Mouse (Mus musculus): ENCODE data around the gene Wnt8b. TPM values are rescaled to one million over a fixed set of nuclear protein-coding genes. Genes with fewer than 3 reads are reported as not detected.
"Not testable (repeated sequence)": the region's sequence is repeated elsewhere in the genome, so short reads cannot be mapped to it uniquely, and the experiment has no call there.

The Wnt8b gene
- under 1 TPM in 1 of 4 experiments, not detected in 3; 0.09 TPM for total RNA-seq (2022)

DNA sequence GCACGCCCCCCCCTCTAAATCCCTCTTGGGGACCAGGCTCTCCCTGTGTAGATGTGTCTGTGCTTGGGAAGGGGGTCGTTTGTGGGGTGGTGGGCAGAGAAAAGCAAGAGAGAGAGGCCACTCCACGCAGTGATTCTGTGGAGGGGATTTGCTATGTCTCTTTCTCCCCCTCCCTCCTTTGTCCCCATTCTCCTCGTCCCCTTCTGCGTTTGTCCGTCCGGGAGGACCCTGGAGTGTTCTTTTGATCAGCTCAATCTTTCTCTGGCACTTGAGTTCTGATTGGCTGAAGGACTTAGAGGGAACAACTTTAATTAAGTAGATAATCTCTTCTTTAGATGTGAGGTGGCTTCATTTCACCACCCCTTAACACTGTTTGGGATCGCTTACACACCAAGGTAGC lies at the start of gene Wnt8b:
Wnt8b (plus strand) TSS at position 345 of the 400 bp plus-strand sequence.
- DNase-seq (ENCODE audit: low spot score): no peak

DNA sequence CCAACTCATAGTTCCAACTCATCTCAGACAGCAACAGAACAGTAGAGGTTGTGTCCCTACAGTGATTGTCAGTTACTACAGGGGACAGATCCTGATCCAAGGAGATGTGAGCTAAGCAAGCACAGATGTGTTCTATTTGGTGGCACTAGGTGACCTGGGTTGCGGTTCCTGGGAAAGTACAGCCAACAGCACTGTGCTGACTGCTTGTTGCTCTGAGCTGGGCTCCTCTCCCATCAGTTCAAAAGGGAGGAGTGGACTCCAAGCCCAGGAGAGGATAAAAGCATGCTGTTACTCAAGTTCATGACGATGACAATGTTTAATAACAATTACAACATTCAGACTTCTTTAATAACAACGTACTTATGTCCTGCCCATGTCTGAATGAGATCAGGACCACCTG lies 47.5 kb upstream of the Wnt8b start:
- no peak for DNase-seq (ENCODE audit: low spot score)

DNA sequence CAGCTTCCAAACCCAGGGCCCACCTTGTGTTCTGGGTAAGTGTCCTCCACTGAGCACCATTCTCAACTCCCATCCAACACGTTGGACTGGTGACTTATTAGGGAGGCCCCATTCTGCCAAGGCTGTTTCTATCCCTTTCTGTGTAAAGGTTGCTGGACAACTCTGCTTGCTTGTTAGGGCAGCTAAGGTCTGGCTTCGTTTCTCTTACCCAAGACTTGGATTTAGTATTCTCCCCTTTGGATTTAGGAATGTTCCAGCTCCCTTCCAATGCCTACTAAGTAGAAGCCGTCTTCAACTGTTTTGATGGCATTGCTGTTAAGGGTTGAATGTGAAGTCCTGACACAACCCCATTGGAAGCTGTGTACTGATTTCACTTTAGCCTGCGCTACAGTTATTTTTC lies 45.3 kb upstream of the Wnt8b start:
- DNase-seq (ENCODE audit: low spot score): no peak

DNA sequence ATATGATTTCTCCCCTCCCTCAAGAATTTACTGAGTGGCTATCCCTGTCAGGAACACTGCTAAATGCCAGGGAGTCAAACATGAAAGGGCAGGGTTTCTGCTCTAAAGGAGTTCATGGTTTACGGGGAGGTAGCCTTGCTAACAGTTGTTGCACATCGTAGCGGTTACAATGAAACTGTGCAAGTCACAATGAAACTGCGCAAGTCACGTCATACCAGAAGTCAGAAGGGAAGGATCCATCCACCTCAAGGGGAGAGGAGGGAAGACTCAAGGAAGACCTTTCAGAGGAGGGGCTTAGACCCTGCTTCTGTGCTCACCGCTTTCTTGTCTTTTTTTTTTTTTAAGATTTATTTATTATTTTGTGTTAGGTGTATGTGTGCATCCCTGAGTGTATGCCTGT lies 38.4 kb upstream of the Wnt8b start:
- DNase-seq (ENCODE audit: low spot score): no peak

DNA sequence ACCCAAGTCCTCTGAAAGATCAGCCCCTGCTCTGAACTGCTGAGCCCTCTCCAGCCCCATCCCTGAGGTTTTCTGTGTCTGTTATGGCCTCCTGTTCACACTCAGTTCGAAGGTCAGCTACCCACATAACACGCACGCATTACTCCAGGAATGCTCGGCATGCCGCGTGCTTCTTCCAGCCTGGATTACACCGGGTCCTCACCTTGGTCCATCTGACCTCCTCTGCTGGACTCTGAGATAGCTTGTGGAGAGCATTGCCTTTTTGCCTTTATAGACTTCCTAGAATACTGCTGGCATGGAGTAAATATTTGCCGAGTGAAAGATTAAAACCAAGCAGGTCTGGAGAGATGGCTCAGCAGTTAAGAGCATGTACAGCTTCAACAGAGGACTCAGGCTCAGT lies 37.9 kb upstream of the Wnt8b start:
- DNase-seq (ENCODE audit: low spot score): no peak

DNA sequence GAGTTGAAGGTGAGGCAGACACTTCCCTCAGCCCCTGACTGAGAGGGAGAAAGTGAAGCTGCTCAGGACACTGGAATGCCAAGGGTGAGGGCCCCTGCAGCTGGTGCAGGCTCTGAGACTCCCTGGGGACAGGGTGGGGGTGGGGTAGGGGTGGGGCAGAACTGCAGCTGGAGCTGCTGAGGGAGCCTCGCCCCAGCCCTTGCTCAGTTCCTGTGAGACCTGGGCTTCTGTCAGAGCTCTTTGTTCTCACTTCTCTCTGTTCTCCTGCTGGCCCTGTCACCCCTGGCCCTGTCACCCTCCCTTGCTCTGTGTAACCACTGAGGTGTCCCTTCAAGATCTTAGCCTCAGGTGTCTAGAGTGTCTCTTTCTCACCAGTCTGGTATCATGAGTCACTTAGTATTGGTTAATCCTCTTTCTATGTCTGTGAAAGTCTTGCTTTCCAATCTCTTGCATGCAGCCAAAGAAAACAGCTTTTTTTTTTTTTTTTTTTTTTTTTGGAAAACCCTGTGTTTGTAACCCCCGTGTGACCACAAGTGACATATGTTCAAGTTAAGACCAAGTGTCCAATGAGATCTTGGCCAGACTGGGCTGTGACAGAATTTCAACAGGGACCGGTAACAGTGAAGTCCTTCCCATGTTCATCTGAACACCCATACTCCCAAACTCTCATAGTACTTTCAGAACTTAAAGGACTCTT lies 35.8 kb upstream of the Wnt8b start:
- DNase-seq (ENCODE audit: low spot score): no peak

DNA sequence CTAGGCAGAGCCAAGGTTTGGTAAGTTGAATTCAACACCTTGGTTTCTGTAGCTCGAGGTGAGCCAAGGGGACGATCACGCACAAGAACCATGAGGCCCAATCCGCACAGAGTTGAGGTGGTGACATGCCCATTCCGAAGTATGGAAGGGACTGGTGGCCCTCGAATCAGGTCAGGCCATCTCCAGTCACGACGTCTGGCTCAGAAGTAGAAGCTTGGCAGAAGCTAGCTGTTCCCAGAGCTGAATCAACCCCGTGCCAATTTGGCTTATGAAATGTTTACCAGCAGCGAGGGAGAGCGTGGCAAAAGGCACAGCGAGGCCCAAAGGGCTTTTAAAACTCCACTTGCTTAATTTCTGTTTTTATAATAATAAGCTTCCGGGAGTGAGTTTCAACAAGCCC lies 34.6 kb upstream of the Wnt8b start:
- DNase-seq (ENCODE audit: low spot score): peak; percentile 68

DNA sequence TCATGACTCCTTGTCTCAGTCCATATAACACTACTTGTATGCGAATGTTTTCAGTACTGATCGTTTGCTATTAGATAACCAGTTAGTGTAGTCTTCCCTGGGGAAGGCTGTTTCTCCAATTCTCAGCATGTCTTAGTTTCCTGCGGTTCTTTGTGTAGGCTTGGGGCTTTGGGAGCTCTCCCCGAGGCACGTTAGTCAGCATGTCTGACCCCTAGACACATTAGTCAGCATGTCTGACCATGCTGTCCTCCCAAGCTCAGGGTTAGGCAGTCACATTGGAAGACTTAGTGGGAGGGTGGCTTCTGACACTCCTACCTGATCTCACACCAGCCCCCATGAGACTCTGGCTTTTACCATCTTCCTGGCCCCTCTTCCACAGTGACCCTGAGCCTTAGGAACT lies 32.8 kb upstream of the Wnt8b start:
- DNase-seq (ENCODE audit: low spot score): no peak

DNA sequence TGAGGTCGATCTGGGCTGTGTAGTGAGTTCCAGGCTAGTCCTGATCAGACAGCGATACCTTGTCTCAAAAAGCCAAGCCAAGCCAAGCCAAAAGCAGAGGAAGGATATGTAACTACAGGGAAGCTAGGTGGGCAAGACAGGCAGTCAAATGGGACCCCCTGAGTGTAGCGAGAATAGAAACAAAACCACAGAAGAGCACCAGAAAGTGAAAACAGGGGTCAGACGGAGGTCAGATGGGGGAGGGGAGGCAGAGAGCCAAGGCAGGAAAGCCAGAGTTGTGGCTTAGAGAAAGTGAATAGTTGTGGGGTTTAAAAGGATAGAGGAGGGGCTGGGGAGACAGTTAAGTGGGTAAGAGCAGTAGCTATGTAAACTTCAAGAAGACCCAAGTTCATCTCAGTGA lies 31.8 kb upstream of the Wnt8b start:
- no peak for DNase-seq (ENCODE audit: low spot score)

DNA sequence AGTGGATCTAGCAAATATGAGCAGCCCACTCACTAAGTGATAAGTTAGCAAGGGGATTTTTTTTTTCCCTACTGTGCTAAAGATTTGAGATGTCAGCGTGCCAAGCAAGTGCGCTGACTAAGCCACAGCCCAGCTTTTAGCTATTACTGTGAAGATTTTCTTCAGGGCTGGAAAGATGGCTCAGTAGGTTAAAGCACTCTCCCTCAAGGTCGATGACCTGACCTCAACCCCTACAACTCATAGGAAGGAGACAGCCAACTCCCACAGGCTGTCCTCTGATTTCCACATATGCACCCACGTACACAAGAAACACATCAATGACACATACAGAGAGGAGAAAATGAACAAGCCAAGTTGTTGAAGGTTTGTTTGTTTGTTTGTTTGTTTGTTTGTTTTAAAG lies 31.1 kb upstream of the Wnt8b start:
- no peak for DNase-seq (ENCODE audit: low spot score)

DNA sequence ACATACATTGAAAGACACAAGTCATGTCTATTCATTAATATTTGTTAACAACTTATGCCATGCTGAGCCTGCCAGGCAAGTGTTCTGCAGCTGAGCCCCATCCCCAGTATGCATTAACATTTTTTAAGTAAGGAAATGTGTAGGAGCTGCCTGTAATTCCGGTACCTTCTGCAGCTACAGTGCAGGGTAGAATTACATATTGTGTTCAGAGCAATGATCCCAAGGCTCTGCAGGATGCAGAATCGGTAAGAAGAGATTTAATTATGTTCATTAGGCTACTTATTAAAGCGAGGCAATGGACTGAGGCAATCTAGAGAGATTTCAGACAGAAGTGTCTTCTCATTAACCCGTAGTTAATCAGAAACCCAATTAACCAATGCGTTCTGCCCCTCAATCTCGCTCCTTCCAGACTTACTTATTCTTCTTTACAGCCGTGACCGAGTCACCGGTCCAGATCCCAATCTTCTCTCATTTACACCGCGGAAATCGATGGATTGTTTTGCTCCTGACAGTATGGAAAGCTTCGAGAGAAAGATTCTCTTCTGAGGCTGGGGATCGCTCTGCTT lies 27.2 kb upstream of the Wnt8b start:
- not testable (repeated sequence) for DNase-seq (ENCODE audit: low spot score)

DNA sequence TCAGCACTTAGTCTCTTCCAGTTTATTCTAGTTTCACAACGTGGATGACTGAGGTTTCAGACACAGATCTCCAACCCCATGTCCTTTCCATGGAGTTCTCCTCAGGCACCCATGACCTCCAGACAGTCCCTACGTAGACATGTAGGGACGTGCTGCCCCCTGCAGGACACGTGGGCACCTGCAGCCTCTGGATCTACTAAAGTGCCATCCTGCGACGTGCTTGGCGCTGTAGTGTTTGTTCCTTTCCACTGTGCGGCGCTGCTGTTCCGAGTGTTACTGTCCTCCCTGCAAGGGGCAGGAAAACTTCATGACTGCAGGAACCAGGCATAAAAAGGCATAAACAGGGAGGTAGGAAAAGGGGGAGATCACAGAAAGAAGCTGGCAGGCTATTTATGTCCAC lies 19.1 kb upstream of the Wnt8b start:
- peak; percentile 61 for DNase-seq (ENCODE audit: low spot score)

DNA sequence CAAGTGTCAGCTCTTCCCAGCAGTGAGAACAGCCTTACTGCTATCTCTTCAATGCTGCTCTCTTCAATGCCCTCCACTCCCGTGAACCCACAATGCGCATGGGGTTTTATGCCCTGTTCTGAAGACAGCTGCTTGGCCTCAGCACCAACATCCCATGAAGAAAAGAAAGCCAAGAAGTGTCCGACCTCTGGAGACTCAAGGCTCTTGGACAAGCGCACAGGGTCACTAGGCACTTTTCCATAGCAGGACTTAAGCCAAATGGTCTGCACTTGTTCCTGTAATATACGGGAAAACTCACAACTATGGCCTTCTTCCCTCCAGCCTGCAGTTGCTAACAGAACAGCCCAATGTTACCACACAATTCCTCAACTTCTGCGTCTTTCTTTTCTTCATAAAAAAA lies 18.0 kb upstream of the Wnt8b start:
- DNase-seq (ENCODE audit: low spot score): no peak

DNA sequence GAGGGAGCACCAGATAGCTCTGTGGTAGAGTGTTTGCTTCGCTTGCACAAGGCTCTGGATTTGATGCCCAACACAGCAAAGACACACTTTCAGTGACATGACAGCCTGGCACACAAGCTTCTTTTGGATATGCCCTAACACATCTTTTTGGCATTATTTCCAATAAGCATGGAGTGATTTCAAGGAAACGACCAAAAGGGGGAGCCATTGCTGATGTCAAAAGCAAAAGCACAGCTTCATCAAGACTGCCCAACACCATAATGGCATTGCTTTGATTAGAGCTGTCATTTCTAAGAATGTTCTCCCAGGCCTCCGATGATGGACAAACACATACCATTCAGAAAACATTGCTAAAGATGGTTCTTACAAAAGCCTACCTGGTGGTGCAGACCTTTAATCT lies 16.7 kb upstream of the Wnt8b start:
- DNase-seq (ENCODE audit: low spot score): no peak

DNA sequence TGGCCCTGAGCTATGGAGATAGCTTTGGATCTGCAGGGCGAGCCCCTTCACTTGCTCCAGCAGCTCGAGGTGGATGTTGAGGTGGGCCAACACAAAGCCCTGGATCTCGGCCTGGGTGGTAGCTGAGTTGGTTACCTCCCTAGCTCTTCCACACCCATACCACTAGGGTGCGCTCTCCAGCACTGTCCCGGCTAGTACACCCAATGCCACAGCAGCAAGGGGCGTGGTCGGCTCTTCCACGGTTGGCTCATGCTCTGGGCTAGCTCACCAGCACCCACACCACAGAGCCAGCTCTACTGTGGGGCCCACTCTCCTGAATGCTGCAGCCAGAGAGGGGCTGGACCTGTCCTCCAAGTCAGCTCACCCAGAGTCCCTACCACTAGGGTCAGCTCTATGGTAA lies 6.0 kb upstream of the Wnt8b start:
- no peak for DNase-seq (ENCODE audit: low spot score)

DNA sequence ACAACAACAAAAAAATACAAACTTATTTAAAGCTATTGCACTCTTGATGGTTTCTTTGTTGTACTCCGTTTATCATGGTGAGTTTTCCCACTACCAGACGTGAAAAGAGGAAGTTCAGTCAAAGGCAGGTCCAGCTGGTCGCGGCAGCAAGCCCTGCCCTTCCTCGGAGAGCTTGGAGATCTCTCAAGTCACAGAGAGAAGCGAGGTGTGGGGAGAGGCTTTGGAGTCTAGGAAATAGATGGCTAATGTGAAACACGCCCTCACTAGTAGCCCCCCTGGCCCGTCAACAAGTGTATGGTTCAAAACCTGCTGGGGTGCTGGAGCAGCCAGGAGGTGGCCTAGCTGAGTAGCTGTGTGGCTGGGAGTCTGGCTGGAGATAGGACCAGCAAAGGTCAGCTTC lies 3.2 kb downstream of the Wnt8b start:
- DNase-seq (ENCODE audit: low spot score): no peak

DNA sequence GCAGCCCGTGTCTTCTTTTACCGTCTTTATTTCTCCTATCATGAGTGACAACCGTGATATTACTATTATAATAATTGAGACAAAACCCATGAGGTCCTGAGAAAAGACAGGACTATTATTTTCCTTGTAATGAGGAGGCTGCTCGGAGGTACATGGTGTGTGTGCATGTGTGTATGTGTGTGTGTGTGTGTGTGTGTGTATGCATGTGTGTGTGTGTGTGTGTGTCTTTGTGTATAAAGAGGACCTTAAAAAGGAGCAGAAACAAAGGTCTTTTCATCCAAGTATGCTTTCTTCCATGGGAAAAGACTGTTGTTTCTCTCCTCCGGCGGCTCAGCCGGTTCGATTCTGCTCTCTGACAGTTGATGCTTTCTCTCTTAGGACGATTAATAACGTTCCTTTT lies 3.7 kb downstream of the Wnt8b start:
- no peak for DNase-seq (ENCODE audit: low spot score)

DNA sequence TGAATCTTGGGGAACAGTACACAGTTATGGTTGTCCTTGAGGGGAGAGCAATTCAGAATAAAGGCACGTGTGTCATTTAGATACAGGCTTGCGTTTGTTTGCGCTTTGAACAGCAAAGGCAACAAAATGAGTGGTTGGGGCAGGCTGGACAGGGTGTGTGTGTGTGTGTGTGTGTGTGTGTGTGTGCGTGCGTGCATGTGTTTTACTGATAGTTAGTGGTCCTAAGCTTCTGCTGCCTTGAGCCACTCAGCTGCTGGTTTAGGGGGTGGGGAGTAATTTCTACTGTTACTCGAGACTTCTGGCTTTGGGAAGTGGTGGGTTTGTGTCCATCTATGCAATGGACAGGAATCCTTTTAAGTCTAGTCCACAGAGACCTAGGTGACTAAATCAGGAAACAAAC lies 5.7 kb downstream of the Wnt8b start:
- no peak for DNase-seq (ENCODE audit: low spot score)

DNA sequence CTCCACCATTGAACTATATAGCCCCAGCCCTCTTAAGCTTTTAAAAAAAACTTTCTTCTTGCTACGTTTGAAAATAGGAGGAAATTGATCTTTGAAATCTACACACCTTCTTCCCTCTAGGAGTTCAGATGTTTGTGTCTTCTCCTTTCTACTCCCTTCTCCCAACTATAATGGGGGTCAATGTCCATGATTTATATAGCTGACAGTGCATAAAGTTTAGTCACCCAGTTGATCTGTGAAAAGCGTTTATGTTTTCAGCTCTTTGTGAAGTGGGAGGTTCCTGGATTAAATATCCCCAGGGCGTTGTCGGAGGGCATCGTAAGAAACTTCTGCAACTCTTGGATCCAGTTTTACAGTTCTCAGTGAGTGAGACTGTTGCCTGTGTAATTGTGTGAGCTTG lies 7.0 kb downstream of the Wnt8b start:
- DNase-seq (ENCODE audit: low spot score): no peak

DNA sequence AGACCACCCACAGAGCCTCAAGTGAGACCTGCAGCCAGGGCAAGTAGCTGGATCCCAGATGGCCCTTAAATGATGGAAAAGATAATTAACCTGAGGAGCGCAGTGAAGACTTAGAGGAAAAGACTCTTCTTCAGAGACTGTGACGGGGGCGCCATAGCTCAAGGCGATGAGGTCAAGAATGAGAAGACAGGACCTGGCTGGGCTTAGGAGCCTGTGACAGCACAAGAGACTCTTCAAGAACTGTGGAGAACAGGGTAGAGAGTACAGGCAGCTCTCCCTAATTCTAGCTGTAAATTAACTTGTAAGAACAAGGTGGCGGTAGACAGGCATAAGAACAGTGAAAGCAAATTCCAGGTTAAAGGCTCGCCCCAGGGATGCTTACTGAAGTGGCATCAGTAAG lies 8.7 kb downstream of the Wnt8b start:
- no peak for DNase-seq (ENCODE audit: low spot score)

DNA sequence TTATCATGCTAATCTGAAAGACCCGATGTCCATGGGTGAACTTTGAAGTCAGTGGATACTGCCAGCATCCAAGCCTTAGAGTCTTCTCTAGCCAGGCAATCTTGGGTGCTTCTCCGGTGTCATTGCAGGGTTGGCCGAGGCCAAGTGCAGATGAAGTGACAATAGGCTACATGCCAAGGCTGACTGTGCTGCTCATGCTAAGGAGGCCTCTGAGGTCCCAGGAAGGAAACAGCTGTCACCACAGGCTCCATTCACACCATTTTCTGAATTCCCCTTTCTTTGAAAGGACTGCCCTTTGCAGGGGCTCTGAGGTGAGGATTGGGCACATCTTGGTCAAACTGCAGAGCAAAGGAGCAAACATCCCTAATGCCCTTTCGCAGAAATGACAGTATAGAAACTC lies 9.5 kb downstream of the Wnt8b start:
- no peak for DNase-seq (ENCODE audit: low spot score)

DNA sequence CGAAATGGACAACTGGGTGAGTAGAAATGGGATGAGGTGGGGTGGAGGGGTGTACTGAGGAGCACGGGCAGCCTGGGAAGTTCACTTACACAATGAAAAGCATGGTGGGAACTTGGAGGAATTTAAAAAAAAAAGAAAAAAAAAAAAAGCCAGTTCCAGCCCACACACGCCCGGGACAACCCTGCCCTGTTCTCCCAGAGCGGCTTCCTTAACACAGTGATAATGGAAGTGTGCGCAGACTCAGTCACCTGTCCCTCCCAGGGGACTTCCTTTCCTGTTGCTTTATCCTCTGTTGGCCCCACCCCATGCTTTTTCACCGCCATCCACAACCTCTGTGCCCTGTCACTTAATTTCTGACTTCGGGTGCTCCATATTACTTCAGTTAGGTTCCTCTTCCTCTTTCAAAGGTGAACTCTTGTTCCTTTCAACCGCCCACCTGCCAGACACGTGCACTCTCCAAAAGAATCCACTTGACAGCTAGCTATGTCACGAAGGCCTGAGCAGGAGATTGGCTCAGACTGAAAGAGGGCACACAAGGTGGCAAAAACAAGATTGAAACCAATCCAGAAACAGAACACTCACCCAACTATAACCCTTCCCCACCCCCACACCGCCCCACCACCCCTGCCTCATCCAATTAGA lies 17.4 kb downstream of the Wnt8b start:
- DNase-seq (ENCODE audit: low spot score): no peak

DNA sequence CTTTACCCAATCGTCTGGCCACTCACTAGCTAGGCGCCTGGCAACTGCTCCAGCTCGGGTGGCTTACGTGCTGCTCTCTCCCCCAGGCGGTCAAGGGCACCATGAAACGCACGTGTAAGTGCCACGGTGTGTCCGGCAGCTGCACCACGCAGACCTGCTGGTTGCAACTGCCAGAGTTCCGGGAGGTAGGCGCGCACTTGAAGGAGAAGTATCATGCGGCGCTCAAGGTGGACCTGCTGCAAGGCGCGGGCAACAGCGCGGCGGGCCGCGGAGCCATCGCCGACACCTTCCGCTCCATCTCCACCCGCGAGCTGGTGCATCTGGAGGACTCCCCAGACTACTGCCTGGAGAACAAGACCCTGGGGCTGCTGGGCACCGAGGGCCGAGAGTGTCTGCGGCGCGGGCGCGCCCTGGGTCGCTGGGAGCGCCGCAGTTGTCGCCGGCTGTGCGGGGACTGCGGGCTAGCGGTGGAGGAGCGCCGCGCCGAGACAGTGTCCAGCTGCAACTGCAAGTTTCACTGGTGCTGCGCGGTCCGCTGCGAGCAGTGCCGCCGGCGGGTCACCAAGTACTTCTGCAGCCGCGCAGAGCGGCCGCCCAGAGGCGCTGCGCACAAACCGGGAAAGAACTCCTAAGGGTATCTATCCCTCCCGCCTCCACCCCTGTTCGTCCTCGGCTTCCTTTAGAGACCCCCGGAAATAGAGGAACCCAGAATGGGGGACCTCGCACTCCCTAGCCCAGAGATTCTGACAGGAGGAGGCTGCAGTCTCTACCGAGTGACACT lies 18.4 kb downstream of the Wnt8b start:
- DNase-seq (ENCODE audit: low spot score): no peak
